Mouse (Mus musculus) C2C12 (cell line): Measurements from ENCODE around the gene Zfp423.

Experiments used
- CTCF ChIP-seq: IDR thresholded peaks from one replicate; pipeline ENCODE4 v1.5.1; 2011; ENCODE audit not compliant: control insufficient read depth, insufficient read depth, insufficient read length
- MAX ChIP-seq: IDR thresholded peaks from one replicate; pipeline ENCODE4 v1.6.1; 2011; ENCODE audit warnings: mild to moderate bottlenecking, control low read depth

DNA sequence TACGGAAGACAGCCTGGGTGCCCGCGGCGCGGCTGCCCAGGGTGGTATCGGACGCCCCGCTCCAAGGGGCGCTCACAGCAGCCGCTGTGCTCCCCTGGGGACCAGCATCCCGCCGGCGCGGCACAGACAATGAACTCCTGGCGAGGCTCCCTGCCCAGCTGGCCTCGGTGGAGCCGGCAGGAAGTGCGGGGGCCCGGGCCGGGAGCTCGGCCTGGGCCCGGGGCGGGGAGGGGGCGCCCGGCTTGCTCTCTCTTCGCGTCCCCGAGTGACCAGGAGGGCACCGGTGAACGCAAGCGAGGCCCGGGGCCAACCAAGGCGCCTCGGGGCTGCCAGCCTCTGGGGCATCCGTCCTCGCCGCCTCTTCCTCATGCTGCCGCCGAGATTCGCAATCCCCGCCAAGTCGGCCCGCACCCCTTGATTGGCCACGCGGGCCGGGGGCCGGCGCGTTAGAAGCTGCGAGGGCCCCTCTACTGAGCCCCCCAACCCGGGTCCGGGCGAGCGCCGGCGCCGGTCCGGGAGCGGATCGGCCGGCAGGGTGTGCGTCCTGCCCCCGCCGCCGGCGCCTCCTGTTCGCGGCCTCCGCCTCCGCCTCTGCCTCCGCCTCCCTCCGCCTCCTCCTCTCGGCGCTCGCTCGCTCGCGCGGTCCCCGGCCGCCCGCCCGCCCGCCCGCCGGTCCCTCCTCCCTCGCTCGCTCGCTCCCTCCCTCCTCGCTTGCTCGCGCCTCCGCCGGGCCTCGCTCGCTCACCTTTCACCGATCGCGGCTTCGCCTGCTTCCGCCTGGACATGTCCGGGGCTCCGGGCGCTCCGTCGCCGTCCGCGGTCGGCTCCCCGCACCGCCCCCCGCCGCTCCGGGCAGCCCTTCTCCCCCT, 710 bp downstream of the Zfp423 start:
- TF ChIP-seq CTCF (no peak), MAX (no peak)
